Mouse (Mus musculus): ENCODE measurements around the gene Slc9a6.

Gene Slc9a6

DNA sequence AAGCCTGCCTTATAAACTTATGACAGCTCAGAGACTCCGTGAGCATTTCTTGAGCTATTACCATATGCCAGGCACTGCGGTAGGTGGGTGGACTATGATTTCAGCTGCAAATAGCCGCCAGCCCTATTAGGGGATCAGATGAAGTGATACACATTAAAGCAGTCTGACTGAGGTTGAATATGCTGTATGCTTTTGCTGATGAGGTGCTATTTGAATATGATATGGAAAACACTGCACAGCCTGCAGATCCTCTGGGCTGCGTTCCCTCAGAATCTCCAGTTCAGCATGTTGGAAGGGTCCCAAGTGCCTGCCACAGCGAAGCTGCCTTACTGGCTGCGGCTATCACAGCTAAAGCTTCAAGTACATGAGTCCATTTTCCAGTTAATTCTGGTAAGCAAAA lies 57.7 kb downstream of the Slc9a6 start:
- peak; percentile 52 for DNase-seq

DNA sequence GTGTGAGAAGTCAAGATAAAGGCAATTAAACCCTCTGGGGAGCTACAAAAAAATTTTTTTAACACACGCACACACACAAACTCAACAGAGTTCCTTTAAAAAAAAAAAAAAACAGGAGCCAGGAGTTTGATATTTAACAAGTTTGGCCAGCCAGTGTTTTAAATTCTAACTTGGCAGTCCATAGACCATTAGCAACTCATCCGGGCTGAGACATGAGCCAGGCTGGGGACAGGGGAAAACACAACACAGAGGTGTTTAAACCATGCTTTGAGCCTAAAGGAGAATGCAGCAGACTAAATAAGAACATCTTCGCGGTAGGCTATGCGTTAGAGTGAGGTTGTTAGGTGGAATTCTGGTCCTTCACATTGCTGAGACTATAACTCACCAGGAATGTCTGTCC lies 58.5 kb downstream of the Slc9a6 start:
- DNase-seq: no peak

DNA sequence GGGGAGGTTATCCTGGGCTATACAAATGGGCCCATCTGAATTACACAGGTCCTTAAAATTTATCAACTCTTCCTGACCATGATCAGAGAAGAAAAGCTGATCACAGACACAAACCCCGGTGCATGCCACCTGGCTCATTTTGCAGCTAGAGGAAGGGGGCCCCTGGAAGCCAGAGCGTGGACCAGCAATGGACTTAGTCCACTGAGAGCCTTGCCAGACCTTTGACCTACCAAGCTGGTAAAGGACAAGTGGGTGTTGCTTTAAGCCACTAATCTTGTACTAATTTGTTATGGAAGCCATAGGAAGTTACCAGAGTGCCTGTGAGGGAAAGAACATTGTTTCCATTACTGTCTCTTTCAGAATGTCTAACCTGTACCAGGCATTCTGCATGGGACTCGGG lies 58.9 kb downstream of the Slc9a6 start:
- no peak for DNase-seq

DNA sequence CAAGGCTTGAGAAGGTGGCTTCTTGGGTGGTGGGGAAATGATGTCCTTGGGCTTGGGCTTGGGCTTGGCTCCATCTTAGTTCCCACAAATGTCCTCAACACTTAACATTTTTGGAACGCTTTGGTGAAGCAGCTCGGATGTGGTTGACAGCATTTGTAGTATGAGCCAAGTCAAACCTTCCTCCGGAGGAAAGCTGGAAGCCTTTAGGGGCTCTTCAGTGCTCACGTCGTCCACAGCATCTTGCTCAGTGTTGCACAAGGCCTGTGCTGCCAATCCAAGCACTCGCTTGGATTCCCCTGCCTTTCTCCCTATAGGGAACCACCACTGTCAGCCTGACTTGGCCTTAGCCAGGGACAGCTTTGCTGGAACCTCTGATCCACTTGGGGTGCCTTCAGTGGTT lies 66.0 kb downstream of the Slc9a6 start:
- no peak for DNase-seq

DNA sequence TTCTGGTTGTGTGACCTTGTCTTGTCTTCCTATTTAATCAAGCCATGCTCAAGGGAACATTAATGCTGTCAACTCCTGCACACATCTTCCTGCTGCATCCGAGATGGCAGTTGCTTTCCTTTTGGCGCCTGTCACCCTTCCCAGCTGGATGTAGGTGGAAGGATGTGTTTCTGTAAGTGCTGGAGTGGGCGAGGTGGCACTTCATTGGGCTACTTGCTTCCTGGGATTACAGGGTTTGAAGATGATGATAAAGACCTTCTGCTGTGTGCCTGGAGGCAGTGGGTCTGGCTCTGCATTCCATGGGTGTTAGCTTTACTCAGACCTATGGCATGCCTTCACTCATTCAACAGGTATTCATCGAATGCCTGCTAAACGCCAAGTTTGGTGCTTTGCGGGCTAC lies 68.2 kb downstream of the Slc9a6 start:
- DNase-seq: no peak

DNA sequence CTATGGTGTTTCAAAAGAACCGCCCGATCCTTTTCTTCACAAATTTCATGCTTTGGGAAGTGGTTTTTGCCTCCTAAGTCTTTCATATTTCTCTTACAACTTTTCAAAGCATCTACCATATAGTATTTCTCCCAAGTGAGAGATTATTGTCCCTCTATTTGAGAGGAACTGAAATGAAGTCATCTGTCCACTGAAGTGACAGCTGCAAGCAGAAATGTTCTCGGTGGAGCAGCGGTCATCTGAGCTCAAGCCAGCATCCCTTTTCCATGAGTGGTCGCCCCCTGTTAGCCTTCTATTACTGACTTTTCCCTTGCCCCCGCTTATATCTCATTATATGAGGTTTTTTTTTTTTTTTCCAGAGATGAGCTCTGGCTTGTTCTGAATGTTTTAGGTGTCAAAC lies 69.5 kb downstream of the Slc9a6 start:
- DNase-seq: no peak

DNA sequence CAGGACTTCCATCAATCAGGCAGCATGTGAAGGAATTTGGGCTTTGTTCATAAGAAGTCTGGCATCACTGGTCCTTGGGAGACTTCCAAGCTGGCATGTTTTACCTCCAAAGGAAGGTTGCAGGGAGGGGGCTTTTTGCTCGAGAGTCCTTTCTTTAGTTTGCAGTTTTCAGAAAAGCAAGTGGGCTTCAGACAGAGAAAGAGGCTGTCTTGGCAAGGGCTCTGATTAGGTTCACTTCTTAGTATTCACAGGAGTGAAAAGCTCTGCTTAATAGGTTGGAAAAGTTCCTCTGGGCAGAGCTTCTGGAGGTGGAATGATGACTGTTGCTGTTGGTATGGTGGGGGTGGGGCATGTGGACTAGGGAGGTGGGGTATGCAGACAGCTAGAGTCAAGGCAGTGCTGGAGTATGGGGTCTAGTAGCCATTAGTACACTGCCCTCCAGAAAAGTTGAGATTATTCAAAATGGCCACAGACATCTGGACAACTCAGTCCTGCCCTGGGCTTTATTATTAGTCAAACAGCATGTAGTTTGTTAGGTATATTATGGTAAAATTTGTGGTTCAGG lies 72.7 kb downstream of the Slc9a6 start:
- no peak for DNase-seq

DNA sequence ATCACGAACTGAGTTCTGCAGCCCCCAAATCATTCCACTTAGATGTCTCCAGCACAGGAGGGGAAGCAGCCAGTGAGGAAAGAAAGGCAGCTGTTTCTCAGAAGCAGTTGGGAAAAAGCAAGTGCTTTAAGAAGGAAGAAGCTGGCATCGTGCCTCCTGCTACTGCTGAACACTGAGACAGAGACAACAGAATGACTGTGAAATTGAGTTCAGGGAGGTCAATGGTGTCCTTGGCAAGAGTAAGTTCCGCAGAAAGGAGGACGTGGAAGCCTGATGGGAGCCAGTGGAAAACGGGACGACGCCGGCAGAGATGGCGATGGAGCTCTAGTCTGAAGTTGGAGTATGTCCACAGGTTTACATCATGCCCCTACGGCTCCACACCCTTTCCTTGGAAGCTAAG lies 74.0 kb downstream of the Slc9a6 start:
- peak; percentile 33 for DNase-seq

DNA sequence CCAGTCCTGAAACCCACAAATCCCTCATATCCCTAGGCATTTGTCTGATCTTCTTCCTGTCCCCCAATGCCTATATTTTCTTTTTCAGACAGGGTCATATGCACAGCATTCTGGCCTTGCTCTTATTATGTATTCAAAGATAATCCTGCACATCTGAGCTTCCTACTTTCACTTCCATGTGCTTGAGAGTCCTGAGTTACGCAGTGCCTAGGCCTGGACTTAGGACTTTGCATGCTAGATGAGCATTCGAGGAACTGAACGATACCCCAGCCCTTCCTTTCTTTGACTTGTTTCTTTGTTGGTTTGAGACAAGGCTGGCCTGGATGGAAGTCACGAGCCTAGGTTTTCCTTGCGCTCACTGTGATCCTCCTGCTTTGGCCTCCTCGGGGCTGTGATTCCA lies 83.0 kb downstream of the Slc9a6 start:
- DNase-seq: no peak

DNA sequence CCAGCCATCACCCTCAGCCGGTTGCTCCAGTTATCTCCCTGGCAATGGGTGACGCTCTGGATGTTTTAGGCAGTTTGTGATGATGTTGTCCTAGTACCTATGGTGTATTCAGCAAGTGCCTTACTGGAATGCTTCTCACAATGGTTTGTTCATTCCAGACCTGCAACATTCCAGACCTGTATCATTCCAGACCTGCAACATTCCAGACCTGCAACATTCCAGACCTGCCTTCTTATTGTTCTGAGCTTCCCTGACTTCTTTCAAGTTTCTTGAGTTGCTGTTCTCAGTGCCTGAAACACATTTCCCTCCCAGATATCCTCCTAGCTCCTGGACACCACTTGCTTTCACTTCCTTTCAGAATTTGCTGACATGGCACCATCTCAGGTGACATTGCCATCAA lies 85.0 kb downstream of the Slc9a6 start:
- DNase-seq: no peak

DNA sequence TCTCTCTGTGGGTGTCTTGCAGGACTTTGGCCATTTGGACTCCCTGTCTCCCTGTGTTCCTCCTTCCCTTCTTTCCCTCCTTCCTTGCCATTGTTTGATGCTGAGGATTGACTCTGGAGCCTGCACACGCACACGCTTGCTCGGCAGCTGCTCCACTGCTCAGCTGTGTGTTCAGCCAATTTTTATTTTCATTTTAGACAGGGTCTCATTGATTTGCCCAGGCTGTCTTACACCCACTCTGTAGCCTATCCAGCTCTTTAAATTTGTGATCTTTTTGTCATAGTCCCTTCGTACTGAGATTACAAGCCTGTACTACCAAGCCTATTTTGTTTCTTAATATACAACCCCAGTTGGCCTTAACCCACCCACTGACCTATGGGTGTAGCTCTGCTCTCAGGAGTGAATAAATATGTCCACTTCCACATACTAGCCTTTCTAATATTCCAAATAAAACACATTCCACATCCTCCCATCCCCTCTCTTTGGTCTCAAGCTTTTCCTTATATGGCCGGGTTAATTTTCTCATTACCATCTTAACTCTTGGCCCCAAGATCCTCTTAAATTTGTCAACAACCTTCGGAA lies 87.7 kb downstream of the Slc9a6 start:
- no peak for DNase-seq

DNA sequence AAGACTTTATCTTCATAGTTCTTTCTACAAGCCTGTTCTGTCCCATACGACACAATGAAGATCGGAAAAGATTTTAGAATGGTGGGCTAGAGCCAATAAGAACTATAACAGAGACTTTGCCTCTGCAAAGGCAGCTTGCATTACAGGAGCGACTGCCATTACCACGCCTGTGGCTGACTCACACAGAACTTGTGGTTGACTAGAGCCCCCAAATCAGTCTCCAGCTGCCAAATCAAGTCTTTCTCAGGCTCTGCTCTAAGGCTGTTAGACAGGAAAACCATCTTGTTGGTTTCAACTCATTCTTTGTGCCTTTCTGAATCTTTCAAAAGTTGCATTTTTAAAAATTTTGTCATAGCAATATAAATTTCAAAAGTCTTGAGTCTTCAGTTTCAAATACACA lies 88.3 kb downstream of the Slc9a6 start:
- no peak for DNase-seq

DNA sequence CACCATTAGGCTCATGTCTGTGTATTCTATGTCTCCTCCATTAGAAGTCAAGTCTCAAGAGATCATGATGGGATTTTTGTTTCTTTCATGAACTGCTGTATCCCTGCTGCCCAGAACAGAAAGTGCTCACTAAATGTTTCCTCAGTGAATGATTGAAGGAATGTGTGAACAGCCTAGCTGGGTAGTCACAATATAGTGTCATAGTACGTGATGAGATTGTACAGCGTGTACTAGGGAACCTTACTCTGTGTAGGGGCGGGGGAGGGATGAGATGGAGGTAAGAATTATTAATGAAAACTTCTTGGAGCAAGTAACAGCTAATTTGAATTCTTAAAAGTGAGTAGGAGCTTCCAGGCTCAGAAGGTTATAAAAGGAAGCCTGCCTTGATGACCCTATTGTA lies 91.7 kb downstream of the Slc9a6 start:
- no peak for DNase-seq

DNA sequence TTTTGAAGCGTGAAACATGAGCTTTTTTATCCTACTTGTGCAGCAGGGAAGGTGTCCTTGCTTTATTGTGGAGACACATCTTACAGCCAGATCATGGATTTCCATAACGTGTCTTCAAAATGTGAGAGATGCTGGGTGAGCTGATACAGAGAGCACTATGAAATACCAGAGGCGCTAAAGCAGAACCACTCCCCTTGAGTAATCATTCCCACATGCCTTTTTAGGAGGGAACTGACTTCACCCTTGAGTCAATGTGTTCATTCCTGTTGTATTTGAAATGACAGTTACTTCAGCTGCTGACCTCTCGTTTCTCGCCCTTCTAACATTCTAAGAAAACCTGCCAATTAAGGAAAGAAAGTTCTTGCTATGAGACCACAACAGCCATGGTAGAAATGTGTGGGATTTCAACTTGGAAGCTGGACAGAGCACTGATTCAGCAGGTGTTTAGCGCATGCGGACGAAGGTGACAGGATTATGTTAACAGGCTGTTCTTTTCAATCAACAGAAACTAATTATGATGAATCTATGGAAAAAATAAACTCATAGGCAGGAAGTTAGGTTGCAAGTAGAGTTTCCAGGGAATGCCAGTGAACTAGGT lies 94.5 kb downstream of the Slc9a6 start:
- no peak for DNase-seq

DNA sequence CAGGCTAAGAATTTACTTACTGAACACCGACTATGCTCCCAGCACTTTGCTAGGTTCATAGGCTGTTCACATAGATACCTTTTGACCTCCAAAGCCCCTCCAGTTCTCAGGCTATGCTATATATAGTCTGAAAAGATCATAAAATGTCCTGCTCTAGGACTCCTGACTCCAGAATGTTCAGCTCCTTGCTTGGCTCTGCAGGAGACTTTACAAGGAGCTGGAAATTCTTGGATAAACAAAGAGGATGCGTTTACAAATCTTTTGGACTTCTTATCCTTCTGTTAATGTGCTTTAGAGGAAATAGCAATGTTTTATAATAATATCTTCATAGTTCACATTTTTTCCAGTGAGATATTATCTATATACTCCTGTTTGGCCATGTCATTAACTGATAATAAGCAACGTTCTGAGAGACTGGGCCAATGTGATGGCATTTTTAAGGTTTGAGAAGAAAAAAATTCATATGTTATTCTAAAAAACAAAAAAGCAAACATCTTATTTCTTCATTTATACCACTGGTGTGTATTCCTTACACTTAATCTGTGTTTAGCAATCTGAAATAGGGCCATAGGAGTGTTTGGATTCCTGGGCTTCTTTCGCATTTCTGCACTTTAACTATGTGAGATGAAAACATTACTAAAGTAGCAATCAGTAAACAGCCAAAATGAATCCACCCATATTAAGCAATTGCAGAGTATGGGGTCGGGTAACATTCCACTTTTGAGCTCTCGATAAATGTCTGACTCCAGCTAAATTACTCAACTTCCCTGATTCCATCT lies 99.2 kb downstream of the Slc9a6 start:
- DNase-seq: no peak

DNA sequence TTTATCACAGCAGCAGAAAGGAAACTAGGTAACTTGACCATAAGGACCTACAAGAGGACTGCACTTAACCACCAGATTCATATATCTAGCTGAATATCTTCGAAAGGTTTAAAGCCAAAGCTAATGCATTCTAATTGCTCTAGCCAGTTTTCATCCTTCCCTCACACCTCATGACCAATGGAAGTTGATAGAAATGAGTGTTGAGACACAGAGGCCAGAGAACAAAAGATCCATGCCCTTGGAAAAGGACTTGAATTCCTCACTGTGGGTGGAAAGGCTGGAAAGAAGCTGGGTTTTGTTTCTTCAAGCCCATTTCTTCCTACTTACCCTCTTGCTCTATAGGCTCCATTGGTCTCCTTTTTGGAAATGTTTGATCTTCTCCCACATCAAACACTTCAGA lies 101.0 kb downstream of the Slc9a6 start:
- no peak for DNase-seq

DNA sequence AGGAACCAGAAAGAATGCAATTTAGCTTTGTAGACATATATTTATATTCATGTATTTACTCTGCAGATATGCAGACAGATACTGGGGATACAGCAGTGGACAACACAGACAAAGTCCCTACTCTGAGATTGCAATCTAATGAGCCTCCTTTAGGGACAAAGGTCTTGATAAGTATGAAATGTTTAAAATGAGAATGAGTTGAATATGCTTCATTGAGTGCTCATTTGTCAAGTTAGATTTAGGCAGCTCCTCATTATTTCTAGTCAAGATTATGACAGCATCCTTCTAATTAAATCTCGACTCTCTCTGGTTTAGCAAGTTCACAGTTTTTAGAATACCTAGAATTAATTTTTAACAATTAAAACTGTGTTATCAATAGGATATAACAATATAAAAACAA lies 103.1 kb downstream of the Slc9a6 start:
- DNase-seq: no peak

Measured in kidney, postnatal 10 days (tissue).